Mouse (Mus musculus): ENCODE data around the gene Arr3. TPM values are rescaled to one million over a fixed set of nuclear protein-coding genes. Genes with fewer than 3 reads are reported as not detected.

Gene Arr3
- not detected for total RNA-seq (2021)

DNA sequence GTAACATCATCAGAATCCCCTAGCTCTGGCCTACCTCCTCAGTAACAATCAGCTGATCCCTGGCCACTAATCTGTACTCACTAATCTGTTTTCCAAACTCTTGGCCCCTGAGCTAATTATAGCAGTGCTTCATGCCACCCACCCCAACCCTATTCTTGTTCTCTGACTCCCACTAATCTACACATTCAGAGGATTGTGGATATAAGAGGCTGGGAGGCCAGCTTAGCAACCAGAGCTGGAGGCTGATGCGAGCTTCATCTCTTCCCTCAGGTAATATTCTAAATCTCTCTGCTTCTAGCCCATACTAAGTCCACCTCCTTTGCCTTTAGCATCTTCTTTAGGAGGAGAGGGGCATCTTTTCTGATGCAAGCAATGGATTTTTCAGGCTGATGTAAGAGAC lies at the start of gene Arr3:
Gene Arr3 (plus strand): TSS at position 184 of the 400 bp plus-strand sequence.
- intact Hi-C loops (cut with DNase I), result no loop called here
- DNase-seq (ENCODE audit: low spot score), result no peak

DNA sequence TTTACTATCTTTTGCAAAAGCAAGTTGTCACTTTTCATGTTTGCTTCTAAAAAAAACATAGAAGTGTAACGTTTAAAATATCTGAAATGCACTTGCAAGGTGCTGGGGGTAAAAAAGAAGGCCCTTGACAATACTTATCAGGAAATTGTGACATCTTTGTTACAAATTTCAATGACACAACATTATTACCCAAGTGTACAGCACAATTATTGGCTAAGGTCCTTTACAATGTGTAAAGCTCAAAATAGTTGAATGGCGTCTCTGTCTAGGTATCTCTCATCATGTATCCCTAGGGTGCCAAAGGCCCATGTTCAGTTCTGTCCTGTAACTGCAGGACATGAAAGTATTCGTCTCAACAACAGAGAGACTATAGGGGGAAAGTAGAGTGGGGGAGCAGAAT lies 49.3 kb upstream of the Arr3 start:
- intact Hi-C loops (cut with DNase I), result no loop called here

DNA sequence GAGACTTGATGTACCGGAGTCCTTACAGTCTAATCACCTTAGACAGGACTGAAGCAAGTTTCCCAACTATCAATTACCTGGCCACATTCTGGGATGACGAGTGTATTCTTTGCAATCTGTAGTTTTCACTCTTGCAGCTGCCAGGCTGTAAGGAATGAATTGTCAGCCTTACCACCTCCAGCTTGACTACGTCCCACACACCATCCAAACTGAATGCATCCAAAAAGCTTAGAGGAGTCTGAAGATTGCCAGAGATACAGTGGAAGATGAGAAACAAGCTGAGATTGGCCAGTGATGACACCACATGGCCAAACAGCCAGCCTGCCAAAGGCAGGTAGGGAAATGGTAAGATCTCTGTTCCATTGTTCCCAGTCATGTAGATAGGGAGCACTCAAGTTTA lies 39.6 kb upstream of the Arr3 start:
- DNase-seq (ENCODE audit: low spot score), result no peak
- intact Hi-C loops (cut with DNase I), result no loop called here

More for the DNA sequence above, 49.3 kb upstream of the Arr3 start:
- DNase-seq (ENCODE audit: low spot score), result no peak

DNA sequence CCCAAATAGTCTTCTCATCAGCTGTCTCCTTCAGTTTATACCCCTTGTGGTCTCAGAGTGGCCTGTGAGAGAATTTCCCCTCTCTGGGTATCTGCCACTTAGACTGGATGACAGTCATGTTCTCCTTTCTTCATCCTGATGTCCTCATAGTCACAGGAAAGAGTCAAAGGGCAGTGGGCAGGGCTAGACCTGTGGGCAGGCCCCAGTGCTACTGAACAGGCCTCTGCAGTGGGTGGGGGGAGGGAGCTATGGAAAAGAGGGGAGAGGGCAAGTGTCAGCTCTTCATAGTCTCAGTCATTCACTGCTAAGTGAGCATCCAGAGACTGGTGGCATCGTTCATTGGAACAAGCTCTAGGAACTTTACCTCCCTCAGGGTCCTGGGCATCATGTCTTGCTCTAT lies 33.3 kb upstream of the Arr3 start, which contains the start of gene Awat1:
Gene Awat1 (plus strand): TSS at position 301 of the 400 bp plus-strand sequence.
- intact Hi-C loops (cut with DNase I), result no loop called here
- no peak for DNase-seq (ENCODE audit: low spot score)

- no peak for DNase-seq (ENCODE audit: low spot score)
- intact Hi-C loops (cut with DNase I), result no loop called here
These were observed 10.5 kb upstream of the Arr3 start, which contains the start of gene P2ry4 for GRCm38 (mm10) chrX:100594791-100595190. Gene P2ry4, minus strand, starts transcription at chrX:100594869.

GRCm38 (mm10) chrX:100597439-100597838 lies 7.9 kb upstream of the Arr3 start:
- DNase-seq (ENCODE audit: low spot score), result no peak
- intact Hi-C loops (cut with DNase I), result no loop called here

DNA sequence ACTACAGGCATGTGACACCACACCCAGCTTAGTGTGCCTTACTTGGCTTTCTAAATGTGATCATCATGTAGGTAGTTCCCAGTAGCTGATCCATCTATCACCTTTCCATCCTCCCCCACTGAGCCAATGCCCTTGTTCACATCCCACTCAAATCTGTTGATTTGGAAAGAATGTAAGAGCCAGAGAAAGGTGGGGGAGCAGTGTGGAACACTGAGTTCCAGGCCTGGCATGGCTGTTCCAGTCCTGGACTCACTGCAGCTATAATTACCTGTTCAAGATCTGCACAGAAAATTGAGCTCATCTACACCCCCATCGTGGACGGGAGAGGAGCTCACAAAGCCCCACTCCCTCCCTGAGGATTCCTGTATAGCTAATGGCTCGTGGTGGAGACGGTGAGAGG lies 5.5 kb upstream of the Arr3 start:
- intact Hi-C loops (cut with DNase I), result no loop called here

GRCm38 (mm10) chrX:100618488-100618887 lies 13.2 kb downstream of the Arr3 start:
- intact Hi-C loops (cut with DNase I), result no loop called here
- DNase-seq (ENCODE audit: low spot score), result no peak

More for the DNA sequence above, 5.5 kb upstream of the Arr3 start:
- DNase-seq (ENCODE audit: low spot score), result no peak

DNA sequence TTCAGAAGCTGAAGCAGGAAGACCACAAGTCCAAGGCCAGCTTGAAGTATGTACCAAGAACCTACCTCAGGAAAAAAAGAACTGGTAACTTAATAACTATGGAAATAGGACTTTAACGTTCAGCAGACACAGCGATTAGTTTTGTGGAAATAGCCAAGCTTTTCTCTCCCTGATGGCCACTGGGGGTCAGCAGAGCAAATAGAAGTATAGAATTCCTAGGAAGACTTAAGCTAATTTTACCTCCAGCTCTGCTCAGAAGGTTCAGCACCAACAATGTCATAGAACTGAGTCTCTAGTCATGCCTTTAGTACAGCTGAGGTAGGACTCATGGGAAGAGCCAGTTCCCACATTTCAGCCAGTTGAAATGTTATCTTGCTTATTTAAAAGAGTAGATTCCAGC lies 16.1 kb downstream of the Arr3 start:
- intact Hi-C loops (cut with DNase I), result loop anchor here (1.0 kb wide), 1 partner anchor 117 kb away; no protein-coding TSS in a partner anchor
- no peak for DNase-seq (ENCODE audit: low spot score)

DNA sequence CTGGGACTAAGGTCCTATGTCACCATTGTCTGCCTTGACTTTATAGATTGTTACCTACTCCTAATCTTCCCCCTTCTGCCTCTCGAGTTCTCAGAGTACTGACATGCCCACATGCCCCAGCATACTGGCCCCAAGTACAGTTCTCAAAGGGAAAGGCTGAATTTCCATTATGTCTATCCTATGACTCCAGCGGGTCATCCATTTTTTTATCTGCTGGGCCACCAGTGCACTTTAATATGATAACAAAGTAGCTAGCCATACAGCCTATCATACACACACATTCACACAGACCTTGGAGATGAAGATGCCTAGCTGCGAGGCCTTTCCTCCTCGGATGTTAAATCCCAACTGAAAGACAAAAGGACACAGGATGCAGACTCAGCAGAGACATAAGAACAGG lies 18.9 kb downstream of the Arr3 start:
- intact Hi-C loops (cut with DNase I), result no loop called here
- DNase-seq (ENCODE audit: low spot score), result no peak

DNA sequence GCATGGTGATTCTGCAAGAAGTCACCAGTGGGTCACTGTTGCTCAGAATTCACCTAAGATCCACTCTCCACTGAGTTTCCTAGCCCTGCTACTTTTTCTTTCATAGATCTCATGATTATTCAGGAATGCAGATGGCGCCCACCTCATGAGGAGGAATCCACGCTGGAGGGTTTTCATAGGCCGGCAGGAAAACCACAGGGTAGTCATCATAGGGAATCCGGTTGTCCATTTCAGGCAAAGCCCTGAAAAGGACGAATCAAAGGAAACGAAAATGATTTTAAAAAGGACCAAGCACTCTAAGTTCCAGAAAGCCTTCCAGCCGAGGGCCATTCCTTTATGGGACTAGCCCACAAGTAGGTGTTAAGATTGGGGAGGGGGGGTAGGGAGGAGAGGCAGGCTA lies 19.8 kb downstream of the Arr3 start:
- intact Hi-C loops (cut with DNase I), result no loop called here
- DNase-seq (ENCODE audit: low spot score), result no peak

DNA sequence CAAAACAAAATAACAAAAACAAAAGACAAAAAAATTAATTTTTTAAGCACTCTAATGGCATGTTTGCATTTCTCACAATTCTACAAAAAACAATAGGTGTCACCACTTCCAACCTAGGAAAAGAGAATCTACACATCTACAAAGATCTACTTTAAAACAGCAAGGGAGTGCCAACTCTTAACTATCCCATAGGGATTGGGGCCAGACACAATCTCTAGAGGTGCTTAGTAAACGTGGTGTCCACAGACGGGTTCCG lies 20.2 kb downstream of the Arr3 start, which contains the start of gene Kif4:
Gene Kif4 (plus strand): TSS at position 192 of the 256 bp plus-strand sequence.
- intact Hi-C loops (cut with DNase I), result no loop called here
- DNase-seq (ENCODE audit: low spot score), result no peak

GRCm38 (mm10) chrX:100625802-100626793 lies 20.8 kb downstream of the Arr3 start, which contains the start of gene Pdzd11:
Gene Pdzd11, minus strand, starts transcription at chrX:100626568.
- intact Hi-C loops (cut with DNase I), result no loop called here

GRCm38 (mm10) chrX:100629076-100629475 lies 23.8 kb downstream of the Arr3 start:
- no peak for DNase-seq (ENCODE audit: low spot score)
- intact Hi-C loops (cut with DNase I), result no loop called here

More at GRCm38 (mm10) chrX:100625802-100626793, 20.8 kb downstream of the Arr3 start, which contains the start of gene Pdzd11:
- DNase-seq (ENCODE audit: low spot score), result peak; percentile 86

GRCm38 (mm10) chrX:100638477-100638876 lies 33.2 kb downstream of the Arr3 start:
- no peak for DNase-seq (ENCODE audit: low spot score)
- intact Hi-C loops (cut with DNase I), result no loop called here

GRCm38 (mm10) chrX:100652848-100653247 lies 47.6 kb downstream of the Arr3 start:
- intact Hi-C loops (cut with DNase I), result no loop called here
- DNase-seq (ENCODE audit: low spot score), result no peak

GRCm38 (mm10) chrX:100664825-100665224 lies 59.5 kb downstream of the Arr3 start:
- no peak for DNase-seq (ENCODE audit: low spot score)
- intact Hi-C loops (cut with DNase I), result no loop called here

Measured in heart, postnatal 25 days (tissue).